Mouse (Mus musculus) heart, adult 11 months (tissue): ENCODE results near the gene Ring1.

Experiments used
- DNase-seq: peaks from one replicate; pipeline ENCODE4 v3.0.0; 2022

Ring1 gene

GRCm38 (mm10) chr17:34024317-34024821 lies at the start of gene Ring1:
Gene Ring1, minus strand, starts transcription at chr17:34024680.
- peak; percentile 99 for DNase-seq

DNA sequence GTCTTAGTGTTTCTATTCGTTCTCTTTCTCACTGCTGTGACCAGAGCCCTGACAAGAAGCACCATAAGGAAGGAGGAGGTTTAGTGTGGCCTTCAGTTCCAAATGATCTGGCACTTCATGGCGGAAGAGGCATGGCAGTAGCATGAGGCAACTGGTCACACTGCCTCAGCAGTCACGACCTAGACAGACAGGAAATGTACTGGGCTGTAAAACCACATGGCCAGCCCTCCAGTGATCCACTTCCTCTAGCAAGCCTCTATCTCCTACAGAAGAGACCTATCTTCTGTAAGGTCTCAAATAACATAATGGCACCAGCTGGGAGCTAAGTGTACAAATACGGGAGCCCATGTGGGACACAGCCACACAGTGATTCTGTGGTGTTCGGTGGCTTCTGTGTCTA lies 47.6 kb upstream of the Ring1 start:
- DNase-seq: no peak

DNA sequence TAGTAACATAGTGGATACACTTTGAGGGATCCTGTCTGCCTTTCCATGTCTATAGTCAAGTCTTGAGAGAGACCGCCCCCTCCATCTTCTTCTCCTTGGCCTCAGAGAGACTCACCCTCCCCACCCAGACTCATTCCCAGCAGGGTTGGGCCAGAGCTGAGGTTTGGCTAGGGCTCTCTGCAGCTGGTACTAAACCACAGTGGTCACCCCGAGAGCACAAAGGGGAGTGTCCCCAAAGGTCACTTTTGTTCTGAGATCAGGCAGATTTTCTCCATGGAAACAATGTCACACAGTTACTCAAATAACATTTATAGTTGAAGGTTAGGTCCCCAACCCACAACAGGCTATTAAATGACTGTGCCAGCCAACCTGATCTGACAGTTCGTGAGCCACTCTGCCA lies 44.4 kb upstream of the Ring1 start:
- DNase-seq: no peak

GRCm38 (mm10) chr17:34057224-34057623 lies 32.7 kb upstream of the Ring1 start:
- DNase-seq: no peak

DNA sequence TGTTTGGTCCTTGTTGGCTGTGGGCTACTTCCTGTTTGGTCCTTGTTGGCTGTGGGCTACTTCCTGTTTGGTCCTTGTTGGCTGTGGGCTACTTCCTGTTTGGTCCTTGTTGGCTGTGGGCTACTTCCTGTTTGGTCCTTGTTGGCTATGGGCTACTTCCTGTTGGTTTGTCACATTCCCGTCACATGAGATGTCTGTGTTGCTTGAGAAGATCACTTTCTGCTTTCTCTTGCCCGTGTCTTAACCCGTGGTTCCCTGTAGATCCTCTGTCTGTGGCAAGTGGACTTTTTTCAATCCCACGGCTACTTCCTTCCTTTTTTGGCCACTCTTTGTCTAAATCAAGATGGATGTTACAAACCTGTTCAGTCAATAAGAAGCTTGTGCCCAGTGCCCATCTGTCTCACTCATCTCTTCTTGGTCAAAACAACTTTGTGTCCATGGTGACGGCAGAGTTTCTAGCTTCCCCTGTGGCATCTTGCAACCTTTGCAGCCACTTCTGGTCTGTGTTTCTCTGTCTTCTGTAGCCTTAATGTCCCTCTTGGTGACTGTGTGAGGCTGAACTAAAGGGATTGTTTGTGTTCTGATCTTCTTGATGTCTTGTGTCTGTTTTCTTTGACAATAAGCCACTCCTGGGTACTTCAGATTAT lies 23.0 kb upstream of the Ring1 start:
- no peak for DNase-seq

- peak; percentile 92 for DNase-seq
Measured at GRCm38 (mm10) chr17:34045941-34046340, 21.5 kb upstream of the Ring1 start.

GRCm38 (mm10) chr17:34039562-34040450 lies 15.3 kb upstream of the Ring1 start:
- DNase-seq: peak; percentile 98

DNA sequence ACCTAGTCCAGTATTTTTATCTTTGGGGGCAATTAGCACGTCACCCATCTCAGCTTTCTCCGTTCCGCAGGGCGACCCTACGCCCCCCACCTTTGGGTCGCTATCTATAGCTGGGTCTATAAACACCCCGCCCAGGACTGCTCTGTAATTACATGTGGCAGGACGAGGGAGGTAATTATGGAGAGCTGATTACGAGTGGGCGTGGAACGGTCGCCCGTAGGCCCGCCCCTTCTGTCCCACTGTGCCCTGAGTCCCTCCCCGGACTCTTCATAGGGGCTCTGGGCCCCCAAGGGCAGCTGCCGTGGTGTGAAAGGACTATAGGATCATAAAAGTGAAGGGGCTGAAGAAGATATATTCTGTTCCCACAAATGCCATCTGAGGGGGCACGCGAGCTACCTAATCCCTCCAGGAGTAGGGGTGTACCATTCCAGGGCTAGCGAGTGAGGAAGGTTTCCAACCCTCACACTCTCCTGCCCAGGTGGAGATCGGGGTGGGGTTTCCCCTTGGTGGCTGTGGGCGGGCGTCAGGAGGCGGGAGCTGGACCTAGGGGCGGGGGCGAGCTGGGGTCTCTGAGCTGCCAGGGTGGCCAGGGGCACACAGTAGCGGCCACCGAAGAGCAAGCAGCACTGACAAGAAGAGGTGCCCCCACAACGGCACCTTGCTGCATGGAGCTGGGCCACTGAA lies 14.5 kb upstream of the Ring1 start, which contains the start of gene Col11a2:
Col11a2 (plus strand) TSS at position 560 of the 684 bp plus-strand sequence.
- peak; percentile 92 for DNase-seq

GRCm38 (mm10) chr17:34038440-34038839 lies 14.0 kb upstream of the Ring1 start:
- DNase-seq: peak; percentile 91

GRCm38 (mm10) chr17:34037241-34037640 lies 12.8 kb upstream of the Ring1 start:
- DNase-seq: peak; percentile 93

DNA sequence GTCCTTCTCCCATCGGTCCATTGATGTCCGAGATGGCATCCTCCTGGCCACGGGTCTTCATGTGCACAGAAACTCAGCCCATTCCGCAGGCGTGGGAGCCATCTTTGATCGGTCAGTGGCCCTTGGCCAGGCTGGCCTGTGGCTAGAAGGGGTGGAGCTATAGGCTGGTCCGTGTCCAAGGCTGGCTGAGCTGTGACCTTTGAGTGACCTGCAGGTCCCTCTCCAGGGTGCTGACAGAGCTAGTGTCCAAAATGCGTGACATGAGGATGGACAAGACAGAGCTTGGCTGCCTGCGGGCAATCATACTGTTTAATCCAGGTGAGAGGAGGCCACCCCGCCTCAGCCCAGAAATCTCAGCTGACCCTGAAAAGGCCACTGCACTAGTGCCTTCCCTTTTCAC lies 12.2 kb upstream of the Ring1 start:
- DNase-seq: peak; percentile 92

- peak; percentile 91 for DNase-seq
Measured at GRCm38 (mm10) chr17:34035517-34035916, 11.0 kb upstream of the Ring1 start.

GRCm38 (mm10) chr17:34034064-34034463 lies 9.6 kb upstream of the Ring1 start:
- DNase-seq: peak; percentile 98

DNA sequence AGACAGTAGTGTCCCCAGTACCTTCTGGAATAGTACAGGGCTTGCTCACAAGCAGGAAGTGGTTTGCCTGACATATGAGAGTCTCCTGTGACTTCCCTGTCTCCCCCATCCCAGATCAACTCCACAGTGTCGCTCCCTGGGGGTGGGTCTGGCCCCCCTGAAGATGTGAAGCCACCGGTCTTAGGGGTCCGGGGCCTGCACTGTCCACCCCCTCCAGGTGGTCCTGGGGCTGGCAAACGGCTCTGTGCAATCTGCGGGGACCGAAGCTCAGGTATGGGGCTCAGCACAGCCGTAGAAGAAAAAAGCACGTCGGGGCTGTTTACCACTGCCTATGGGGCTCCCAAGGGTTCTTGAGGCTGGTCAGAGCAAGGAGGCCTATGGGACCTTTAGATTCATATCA lies 9.0 kb upstream of the Ring1 start:
- DNase-seq: peak; percentile 96

GRCm38 (mm10) chr17:34032806-34033205 lies 8.3 kb upstream of the Ring1 start:
- peak; percentile 97 for DNase-seq

GRCm38 (mm10) chr17:34032174-34032632 lies 7.7 kb upstream of the Ring1 start:
- DNase-seq: no peak

DNA sequence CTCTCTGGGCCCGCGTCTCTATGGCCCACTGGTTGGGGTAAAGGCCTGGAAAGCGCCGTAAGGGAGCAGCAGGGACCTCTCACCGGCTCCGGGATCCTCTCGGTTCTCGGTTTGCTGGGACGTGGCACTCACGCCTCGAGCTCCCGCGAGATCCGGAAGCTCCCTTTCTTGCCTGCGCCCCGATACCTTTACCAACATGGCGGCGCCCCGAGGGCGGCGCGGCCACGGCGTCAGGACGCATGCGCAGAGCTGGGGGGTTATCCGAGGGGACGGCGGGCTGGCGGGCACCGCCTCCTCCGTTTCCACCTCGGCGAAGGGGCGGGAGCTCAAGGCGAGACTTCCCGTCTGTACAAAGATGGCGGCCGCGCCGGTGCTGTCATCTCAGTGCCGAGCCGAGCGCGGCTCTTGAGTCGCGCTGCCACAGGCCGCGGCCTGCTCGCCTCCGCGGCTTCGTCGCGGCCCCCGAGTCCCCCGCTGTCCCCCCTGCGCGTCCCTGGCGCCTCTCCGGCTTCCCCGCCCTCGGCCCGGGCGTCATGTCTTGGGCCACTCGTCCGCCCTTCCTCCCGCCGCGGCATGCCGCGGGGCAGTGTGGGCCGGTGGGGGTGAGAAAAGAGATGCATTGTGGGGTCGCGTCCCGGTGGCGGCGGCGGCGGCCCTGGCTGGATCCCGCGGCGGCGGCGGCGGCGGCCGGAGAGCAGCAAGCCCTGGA lies 7.1 kb upstream of the Ring1 start, which contains the start of the genes Slc39a7 and Rxrb:
Slc39a7 (minus strand) TSS at position 218 of the 709 bp plus-strand sequence.
Rxrb (plus strand) TSS at position 348 of the 709 bp plus-strand sequence.
- peak; percentile 100 for DNase-seq

GRCm38 (mm10) chr17:34030861-34031326 lies 6.4 kb upstream of the Ring1 start:
- DNase-seq: no peak

GRCm38 (mm10) chr17:34029890-34030595 lies 5.6 kb upstream of the Ring1 start:
- DNase-seq: peak; percentile 93

GRCm38 (mm10) chr17:34029150-34029889 lies 4.8 kb upstream of the Ring1 start:
- peak; percentile 93 for DNase-seq
